Mouse (Mus musculus) layer of hippocampus, adult 9-11 months (tissue): ENCODE measurements around the gene Ccl19.
"Not testable (repeated sequence)": the region's sequence is repeated elsewhere in the genome, so short reads cannot be mapped to it uniquely, and the experiment has no call there.

Source experiments
- DNase-seq: peaks from one replicate; pipeline ENCODE4 v3.0.0; 2022

Ccl19 gene

DNA sequence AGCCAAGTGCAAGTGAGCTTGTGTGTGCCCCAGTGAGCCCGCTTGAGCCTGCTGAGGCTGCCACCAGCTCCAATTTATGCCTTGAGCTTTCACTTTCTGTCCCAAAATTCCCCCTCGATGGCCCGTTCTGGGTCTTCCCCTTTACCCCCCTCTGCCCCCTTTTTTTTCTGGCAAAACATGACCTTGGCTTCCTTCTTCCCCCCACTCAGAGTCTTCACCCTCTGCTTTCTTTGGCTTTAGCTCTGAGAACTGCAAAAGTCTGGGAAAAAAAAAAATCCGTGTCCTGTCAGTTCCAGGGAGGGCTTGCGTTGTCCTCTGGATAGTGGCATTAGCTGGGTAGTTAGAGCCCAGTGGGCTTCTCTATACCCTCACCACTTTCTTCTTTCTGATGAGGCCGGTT, at the start of gene Ccl19:
Gene Ccl19, minus strand, starts transcription at position 101 of the 400 bp plus-strand sequence.
- DNase-seq: not testable (repeated sequence)

DNA sequence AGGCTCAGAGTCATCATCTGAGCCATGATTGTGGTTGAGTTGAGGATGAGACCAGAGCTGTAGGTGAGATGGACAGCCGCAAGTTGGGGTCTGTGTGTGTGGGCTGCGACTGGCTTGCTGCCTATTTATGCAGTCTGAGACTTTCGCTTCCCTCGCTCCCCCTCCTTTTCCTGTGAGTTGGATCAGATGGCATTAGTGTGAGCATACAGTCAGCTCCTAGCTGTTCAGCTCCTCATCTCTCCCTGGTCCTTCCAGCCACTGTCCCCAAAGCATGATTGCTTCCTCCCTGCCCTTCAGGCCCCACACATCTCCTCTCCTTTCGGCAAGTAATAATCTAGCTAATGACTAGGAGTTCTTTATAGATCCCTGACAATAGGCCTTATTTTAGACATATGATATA, 17.5 kb upstream of the Ccl19 start, which contains the start of gene Ccl21a:
Gene Ccl21a, minus strand, starts transcription at position 101 of the 400 bp plus-strand sequence.
- not testable (repeated sequence) for DNase-seq

DNA sequence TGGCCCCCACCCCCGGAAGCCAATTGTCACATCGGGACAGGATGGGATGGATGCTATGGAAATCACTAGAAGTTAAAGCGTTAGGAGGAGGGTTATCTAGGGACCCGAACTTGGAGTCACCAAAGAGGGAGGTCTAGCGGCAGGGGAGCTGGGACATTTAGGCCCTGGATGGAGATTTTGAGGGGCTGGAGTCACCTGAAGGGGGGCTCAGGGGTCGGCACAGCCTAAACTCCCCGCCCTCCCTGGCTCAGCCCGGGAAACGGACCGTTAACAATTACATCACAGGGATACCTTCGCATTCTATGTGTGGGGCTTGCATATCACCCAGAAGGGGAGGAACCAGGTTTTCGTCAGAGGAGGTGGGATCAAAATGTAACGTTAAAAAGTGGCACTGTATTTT, 21.1 kb downstream of the Ccl19 start, which contains the start of gene 4930578G10Rik:
Gene 4930578G10Rik, plus strand, starts transcription at position 301 of the 400 bp plus-strand sequence.
- not testable (repeated sequence) for DNase-seq
